Mouse (Mus musculus): Measurements from ENCODE around the gene Rsph1. TPM values are rescaled to one million over a fixed set of nuclear protein-coding genes. Genes with fewer than 3 reads are reported as not detected.
A peak's percentile ranks its signal among the peaks of the same experiment; 100 is the strongest.

The Rsph1 gene
- total and polyA plus RNA-seq, 2 experiments from 2014 or later = 0.27 to 1.6 TPM

DNA sequence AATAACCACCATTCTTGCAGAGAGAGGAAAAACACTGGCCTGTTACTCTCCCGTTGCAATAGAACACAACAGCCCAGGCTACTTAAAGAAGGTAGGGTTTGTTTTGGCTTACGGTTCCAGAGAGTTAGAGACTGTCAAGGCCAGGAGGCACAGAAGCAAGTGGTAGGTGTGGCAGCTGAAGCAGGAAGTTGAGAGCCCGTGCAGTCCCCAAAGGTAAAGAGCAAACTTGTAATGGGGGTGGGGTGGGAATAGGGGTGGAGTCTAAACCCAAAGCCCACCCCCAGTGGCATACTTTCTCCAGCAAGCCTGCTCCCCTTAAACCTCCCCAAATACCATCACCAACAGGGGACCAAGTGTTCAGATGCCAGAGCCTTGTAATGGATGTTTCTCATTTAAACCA, 23.6 kb upstream of the Rsph1 start:
- no peaks in the 10 kb centered on the region for H3K27me3 ChIP-seq (ENCODE audit: control insufficient read depth, insufficient read depth, low read length)
- no peak overlapping the region for H3K4me2 ChIP-seq (ENCODE audit: low read depth, low read length)
- H3K4me1 ChIP-seq (ENCODE audit: control insufficient read depth, insufficient read depth) = peaks cover 33% of the 10 kb centered on the region
- 66% methylated on average over 3 of the region's 3 CpGs for WGBS
- TF ChIP-seq CTCF (IDR thresholded peaks at IDR 0.05; ENCODE audit: low read depth) (no peak), EP300 (IDR thresholded peaks at IDR 0.05; ENCODE audit: low read depth) (no peak)
- no peak overlapping the region for H3K4me3 ChIP-seq (ENCODE audit: low read depth, low read length)
- no peak for DNase-seq (ENCODE audit: low spot score)
- H3K9me3 ChIP-seq (replicated peaks; ENCODE audit: control insufficient read depth, low read length) = no peaks in the 10 kb centered on the region
- ATAC-seq (ENCODE audit: insufficient read depth, low read depth) = no peak
- no peak overlapping the region for H3K27ac ChIP-seq (ENCODE audit: low read depth)
- H3K9ac ChIP-seq (replicated peaks; ENCODE audit: low read depth, low read length) = no peak overlapping the region
- H3K36me3 ChIP-seq (replicated peaks; ENCODE audit: control insufficient read depth, insufficient read depth, low read length) = no peaks in the 10 kb centered on the region

DNA sequence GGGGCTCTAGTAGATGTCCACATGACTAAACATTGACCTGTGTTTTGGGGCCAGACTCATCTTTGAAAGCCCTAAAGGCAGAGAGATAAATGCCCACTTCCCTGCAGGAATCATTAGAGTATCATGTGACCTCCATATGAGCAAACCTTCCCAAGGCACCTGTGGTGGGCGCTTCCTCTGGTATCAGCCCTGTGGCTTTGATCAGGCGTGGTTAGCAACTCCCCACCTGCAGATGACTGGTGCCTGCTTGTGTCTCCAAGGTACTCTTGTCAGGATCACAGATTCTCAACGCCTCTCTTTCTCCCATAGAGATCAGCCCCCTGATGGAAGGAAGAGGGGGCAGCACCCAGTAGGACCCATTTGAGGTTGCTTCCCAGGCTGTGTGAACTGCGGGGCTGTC, 22.8 kb upstream of the Rsph1 start:
- WGBS = 92% methylated on average over 4 of the region's 4 CpGs
- DNase-seq (ENCODE audit: low spot score) (no peak), ATAC-seq (ENCODE audit: insufficient read depth, low read depth) (no peak)
- Histone ChIP-seq H3K4me1 (ENCODE audit: control insufficient read depth, insufficient read depth) (peaks cover 33% of the 10 kb centered on the region), H3K27ac (ENCODE audit: low read depth) (no peak overlapping the region), H3K9me3 (replicated peaks; ENCODE audit: control insufficient read depth, low read length) (no peaks in the 10 kb centered on the region), H3K4me2 (ENCODE audit: low read depth, low read length) (no peak overlapping the region), H3K36me3 (replicated peaks; ENCODE audit: control insufficient read depth, insufficient read depth, low read length) (no peaks in the 10 kb centered on the region), H3K9ac (replicated peaks; ENCODE audit: low read depth, low read length) (no peak overlapping the region), H3K4me3 (ENCODE audit: low read depth, low read length) (no peak overlapping the region), H3K27me3 (ENCODE audit: control insufficient read depth, insufficient read depth, low read length) (no peaks in the 10 kb centered on the region)
- TF ChIP-seq EP300 (IDR thresholded peaks at IDR 0.05; ENCODE audit: low read depth) = no peak
- no peak for TF ChIP-seq CTCF (IDR thresholded peaks at IDR 0.05; ENCODE audit: low read depth)

DNA sequence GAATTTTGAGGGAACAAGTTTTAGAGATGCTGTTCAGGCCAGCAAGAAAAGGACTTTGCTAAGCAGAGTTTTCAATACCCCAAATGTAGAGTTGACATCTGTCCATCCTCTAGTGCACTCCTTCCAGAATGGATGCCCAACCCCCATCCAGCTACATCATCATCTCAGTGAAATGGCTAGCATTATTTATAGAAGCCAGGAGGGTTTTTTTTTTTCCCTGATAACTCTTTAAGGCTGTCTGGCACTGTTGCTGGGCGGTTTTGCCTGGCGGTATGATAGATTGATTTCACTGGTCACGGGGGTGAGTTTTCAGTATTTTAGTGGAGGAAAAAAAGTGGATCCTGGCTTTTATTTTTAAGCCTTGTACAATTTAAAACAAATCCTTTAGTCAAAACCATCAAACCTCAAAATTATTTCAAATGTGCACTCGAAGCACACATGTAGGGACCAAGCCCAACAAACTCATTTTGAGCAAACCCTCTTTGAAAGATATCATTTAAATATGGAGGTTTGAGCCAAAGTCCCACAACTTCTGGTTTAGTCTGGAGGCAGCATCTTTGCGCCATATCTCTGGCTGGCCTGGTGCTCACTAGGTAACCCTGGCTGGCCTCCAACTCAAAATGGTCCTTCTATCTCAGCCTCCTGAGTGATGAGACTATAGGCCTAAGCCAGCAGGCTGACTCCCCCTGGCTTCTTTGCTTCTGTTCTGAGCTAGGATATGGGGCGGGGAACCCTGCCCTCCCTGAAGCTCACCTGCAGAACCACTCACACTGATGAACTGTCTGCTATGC, 21.4 kb upstream of the Rsph1 start:
- H3K27me3 ChIP-seq (ENCODE audit: control insufficient read depth, insufficient read depth, low read length) = no peaks in the 10 kb centered on the region
- H3K9ac ChIP-seq (replicated peaks; ENCODE audit: low read depth, low read length) = no peak overlapping the region
- H3K4me3 ChIP-seq (ENCODE audit: low read depth, low read length) = no peak overlapping the region
- ATAC-seq (ENCODE audit: insufficient read depth, low read depth) = no peak
- peaks cover 30% of the 10 kb centered on the region for H3K4me1 ChIP-seq (ENCODE audit: control insufficient read depth, insufficient read depth)
- H3K9me3 ChIP-seq (replicated peaks; ENCODE audit: control insufficient read depth, low read length) = no peaks in the 10 kb centered on the region
- no peak overlapping the region; the same call in 1 of the 2 replicates for H3K4me2 ChIP-seq (ENCODE audit: low read depth, low read length)
- DNase-seq (ENCODE audit: low spot score) = no peak
- no peak for TF ChIP-seq CTCF (IDR thresholded peaks at IDR 0.05; ENCODE audit: low read depth)
- no peak for TF ChIP-seq EP300 (IDR thresholded peaks at IDR 0.05; ENCODE audit: low read depth)
- H3K27ac ChIP-seq (ENCODE audit: low read depth) = no peak overlapping the region
- no peaks in the 10 kb centered on the region for H3K36me3 ChIP-seq (replicated peaks; ENCODE audit: control insufficient read depth, insufficient read depth, low read length)
- 57% methylated on average over 6 of the region's 6 CpGs for WGBS

- H3K4me3 ChIP-seq (ENCODE audit: low read depth, low read length) = peak overlapping the region; percentile 63
- H3K4me1 ChIP-seq (ENCODE audit: control insufficient read depth, insufficient read depth) = peaks cover 30% of the 10 kb centered on the region
- peak; percentile 50 for ATAC-seq (ENCODE audit: insufficient read depth, low read depth)
- peak; percentile 78 for DNase-seq (ENCODE audit: low spot score)
- 3% methylated on average over 7 of the region's 7 CpGs for WGBS
- no peaks in the 10 kb centered on the region for H3K9me3 ChIP-seq (replicated peaks; ENCODE audit: control insufficient read depth, low read length)
- peak overlapping the region; percentile 67; the same call in 1 of the 2 replicates for H3K27ac ChIP-seq (ENCODE audit: low read depth)
- H3K4me2 ChIP-seq (ENCODE audit: low read depth, low read length) = peak overlapping the region; percentile 98
- H3K27me3 ChIP-seq (ENCODE audit: control insufficient read depth, insufficient read depth, low read length) = no peaks in the 10 kb centered on the region
- H3K36me3 ChIP-seq (replicated peaks; ENCODE audit: control insufficient read depth, insufficient read depth, low read length) = no peaks in the 10 kb centered on the region
- no peak overlapping the region for H3K9ac ChIP-seq (replicated peaks; ENCODE audit: low read depth, low read length)
- TF ChIP-seq EP300 (IDR thresholded peaks at IDR 0.05; ENCODE audit: low read depth) = no peak
- TF ChIP-seq CTCF (IDR thresholded peaks at IDR 0.05; ENCODE audit: low read depth) = 0 out of 2 replicates have a peak, but pooled peaks have one; percentile 16
Measured at GRCm38 (mm10) chr17:31297521-31297939, 20.3 kb upstream of the Rsph1 start.

DNA sequence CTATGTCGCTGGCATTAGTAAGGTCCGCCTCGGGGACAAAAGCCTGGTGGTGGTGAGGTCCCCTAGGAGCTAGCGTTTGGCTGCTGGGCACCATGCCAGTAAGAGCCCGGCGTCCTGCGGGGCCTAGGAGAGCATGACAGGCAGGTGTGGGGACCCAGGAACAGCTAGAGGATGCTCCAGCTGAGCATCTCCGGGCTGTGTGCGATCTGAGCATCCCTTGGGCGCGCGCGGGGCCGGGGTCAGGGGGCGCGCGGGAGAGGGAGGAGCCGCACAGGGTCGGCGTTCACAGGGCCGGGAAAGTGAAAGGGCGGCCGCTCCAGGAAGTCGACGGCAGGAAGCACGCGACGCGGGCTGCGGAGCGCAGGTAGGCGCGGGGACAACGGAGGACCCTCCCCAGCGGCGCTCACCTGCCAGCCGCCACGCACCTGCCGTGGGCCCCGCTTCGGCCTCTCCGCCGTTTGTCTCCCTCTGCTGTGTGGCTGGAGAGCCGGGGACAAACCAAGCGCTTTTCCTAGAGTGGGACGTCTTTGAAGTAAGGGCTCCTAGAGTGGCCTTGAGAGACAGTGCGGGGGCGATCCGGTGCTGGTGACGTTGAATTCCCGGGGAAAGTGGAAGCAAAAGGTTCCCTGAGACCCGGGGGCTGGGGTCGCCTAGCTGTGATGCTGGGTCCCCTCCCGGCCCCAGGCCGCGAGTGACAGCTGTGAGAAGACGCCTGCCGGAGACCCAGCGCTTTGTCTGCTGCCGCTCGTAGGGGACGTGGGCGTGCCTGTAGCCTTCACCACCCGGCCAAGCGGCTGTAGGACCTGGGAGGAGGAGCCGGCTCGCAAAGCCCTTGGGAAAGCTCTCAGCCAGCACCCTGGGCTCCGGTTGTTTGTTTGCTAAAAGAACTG, 19.0 kb upstream of the Rsph1 start:
- peak overlapping the region; percentile 63 for H3K4me3 ChIP-seq (ENCODE audit: low read depth, low read length)
- peaks cover 30% of the 10 kb centered on the region for H3K4me1 ChIP-seq (ENCODE audit: control insufficient read depth, insufficient read depth)
- no peaks in the 10 kb centered on the region for H3K9me3 ChIP-seq (replicated peaks; ENCODE audit: control insufficient read depth, low read length)
- H3K27me3 ChIP-seq (ENCODE audit: control insufficient read depth, insufficient read depth, low read length) = no peaks in the 10 kb centered on the region
- whole genome bisulfite sequencing = under 1% methylated on average over 68 of the region's 68 CpGs
- TF ChIP-seq CTCF (IDR thresholded peaks at IDR 0.05; ENCODE audit: low read depth) (no peak), EP300 (IDR thresholded peaks at IDR 0.05; ENCODE audit: low read depth) (no peak)
- peak overlapping the region; percentile 67 for H3K27ac ChIP-seq (ENCODE audit: low read depth)
- ATAC-seq (ENCODE audit: insufficient read depth, low read depth) = peak; percentile 78
- peak; percentile 80 for DNase-seq (ENCODE audit: low spot score)
- peak overlapping the region; percentile 98 for H3K4me2 ChIP-seq (ENCODE audit: low read depth, low read length)
- peak overlapping the region; percentile 63 for H3K9ac ChIP-seq (replicated peaks; ENCODE audit: low read depth, low read length)
- no peaks in the 10 kb centered on the region for H3K36me3 ChIP-seq (replicated peaks; ENCODE audit: control insufficient read depth, insufficient read depth, low read length)
